Mouse (Mus musculus) brain, embryonic 18.5 days (tissue): ENCODE data around the gene Syngap1.

ENCODE experiments used
- DNase-seq: peaks from one replicate; pipeline ENCODE4 v3.0.0-alpha.2; 2012; ENCODE audit warnings: low read depth, low spot score

Syngap1 gene

GRCm38 (mm10) chr17:26994410-26994809 lies 53.4 kb downstream of the Syngap1 start:
- DNase-seq: no peak

DNA sequence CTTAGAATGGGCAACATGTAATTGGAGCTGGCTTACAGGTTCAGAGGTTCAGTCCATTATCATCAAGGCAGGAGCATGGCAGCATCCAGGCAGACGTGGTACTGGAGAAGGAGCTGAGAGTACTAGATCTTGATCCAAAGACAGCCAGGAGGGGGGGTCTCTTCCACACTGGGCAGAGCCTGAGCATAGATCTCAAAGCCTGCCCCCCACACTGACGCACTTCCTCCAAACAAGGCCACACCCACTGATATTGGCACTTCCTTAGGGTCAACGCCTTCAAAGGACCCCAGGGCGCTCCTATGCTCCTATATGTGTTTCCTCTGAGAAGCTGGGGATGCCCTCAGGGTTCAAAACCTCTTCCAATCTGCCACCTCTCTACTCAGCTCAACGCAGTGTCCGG lies 54.0 kb downstream of the Syngap1 start:
- DNase-seq: no peak

- DNase-seq: no peak
Measured at GRCm38 (mm10) chr17:26995562-26995961, 54.5 kb downstream of the Syngap1 start.

- DNase-seq: no peak
Measured at GRCm38 (mm10) chr17:26997661-26998060, 56.6 kb downstream of the Syngap1 start.

DNA sequence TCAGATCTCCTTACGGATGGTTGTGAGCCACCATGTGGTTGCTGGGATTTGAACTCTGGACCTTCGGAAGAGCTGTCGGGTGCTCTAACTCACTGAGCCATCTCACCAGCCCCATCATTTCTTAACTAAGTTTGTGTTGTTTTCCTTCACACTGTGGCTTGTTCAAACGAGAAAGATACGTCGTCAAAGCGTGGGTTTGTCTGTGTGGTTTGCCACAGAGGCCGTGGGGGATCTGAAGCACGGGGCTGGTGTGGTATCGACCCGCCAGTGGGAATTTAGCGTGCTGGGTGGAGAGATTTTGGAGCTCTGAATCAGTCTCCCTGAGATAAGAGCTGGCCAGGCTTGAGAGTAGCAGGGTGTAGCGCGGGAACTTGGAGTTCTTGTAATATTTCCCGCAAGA lies 57.2 kb downstream of the Syngap1 start:
- DNase-seq: no peak

DNA sequence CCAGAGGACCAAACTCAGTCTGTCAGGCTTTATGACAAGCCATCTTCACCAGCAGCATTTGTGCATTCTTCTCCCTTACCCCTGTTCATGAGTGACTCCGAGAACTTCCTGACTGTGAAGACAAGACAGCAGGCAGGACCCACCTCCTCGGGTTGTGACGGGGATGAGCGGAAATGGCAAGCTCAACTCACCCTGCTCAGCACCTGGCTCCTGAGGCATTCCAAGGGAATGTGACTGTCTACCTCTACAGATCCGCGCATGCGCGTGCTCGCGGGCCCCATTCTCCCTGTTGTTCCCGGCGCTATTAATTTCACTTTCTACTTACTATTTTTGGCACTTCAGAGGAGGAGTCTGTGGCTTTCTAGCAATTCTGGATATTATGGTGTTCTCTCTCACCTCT lies 58.9 kb downstream of the Syngap1 start:
- DNase-seq: no peak

DNA sequence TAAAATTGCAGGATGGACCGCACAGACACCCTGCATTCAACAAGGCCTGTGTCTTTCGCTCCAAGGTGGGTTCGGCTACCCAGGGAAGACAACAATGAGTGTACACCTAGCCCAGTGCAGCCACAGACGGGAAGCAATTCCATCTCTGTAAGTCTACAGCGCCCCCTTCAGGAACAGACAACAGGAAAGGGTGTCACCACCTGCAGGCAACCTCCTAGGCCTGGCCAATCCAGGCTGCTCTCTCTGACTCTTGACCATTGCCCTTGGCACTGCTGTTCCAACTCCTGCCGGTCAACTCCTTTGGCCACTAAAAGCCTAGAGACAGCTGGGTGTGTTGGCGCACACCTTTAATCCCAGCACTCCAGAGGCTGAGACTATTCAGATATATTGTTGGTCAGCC lies 60.1 kb downstream of the Syngap1 start:
- no peak for DNase-seq

- no peak for DNase-seq
Measured at GRCm38 (mm10) chr17:27001889-27002288, 60.8 kb downstream of the Syngap1 start.

DNA sequence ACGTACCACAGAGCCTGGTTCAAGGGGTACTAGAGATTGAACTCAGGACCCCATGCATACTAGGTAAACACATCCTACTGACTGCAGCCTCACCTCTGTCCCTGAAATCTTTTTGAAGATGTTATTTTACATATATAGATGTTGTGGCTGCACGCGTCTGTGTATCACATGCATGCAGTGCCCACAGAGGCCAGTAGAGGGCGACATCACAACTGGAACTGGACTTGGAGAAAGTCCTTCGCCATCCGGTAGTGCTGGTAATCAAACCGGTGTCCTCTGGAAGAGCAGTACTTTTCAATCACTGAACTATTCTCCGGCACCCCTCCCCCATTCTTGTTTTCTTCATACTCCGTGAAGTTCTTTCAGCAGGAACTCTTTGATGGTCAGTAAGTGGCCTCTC lies 63.4 kb downstream of the Syngap1 start:
- no peak for DNase-seq

DNA sequence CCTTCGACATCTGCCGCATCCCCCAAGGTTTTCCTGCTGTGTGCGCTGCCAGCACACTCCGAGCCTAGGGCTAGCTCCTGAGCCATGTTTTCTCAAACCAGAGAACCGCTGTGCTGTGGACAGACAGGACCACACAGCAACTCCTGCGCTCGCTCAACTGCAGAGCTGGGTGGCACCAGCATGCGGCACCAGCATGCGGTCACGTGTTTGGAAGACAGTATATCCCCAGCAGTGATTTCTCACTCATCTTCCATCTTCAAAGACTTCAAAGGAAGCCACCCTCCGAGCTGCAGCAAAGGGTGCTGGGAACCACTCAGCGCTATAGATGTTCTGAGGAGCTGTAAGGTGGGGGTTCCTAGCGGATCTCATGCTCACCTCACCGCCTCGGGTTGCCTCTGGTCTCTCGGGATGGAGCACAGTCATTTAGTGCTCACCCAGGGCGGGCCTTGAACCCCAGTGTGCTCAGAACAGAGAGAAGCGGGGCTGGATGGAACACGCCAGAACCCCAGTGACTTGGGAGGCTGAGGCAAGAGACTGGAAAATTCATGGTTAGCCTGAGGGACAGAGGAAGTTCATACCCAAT lies 63.9 kb downstream of the Syngap1 start:
- no peak for DNase-seq

GRCm38 (mm10) chr17:27005644-27006043 lies 64.6 kb downstream of the Syngap1 start:
- no peak for DNase-seq

DNA sequence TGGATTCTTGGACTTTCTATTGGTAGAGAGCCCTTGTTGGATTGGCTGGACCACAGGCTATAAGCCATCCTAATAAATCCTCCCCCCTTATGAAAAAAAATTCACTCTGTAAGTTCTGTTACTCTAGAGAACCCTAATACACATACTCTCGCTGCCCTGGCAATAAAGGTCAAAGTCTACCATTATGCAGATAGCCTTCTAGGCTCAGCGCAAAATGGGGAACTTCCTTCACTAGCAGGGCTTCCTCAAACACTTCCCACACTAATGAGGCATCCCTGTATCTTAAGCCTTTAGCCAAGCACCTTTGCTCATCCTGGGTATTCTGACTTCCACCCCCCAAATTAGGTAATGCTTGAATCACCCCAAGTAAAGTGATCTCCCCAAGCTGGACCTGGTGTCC lies 67.2 kb downstream of the Syngap1 start:
- no peak for DNase-seq

DNA sequence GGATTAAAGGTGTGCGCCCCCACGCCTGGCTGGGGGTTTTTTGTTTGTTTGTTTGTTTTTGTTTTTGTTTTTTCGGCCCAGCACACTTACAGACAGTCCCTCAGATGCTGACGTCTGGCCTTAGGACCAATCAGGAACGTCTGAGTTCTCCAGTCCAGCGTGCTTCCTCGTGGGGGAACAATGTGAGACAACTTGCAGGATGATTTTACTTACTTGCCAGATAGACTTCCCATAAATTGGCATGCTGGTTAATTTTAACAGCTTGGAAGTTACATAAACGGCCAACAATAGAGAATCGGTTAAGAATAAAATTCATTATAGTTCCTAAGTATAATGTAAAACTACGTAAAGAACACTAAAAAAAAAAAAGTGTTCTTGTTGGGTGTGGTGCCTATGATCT lies 70.1 kb downstream of the Syngap1 start:
- DNase-seq: no peak

- DNase-seq: no peak
Measured at GRCm38 (mm10) chr17:27011998-27012672, 71.1 kb downstream of the Syngap1 start.

- DNase-seq: no peak
Measured at GRCm38 (mm10) chr17:27012909-27013308, 71.9 kb downstream of the Syngap1 start.

DNA sequence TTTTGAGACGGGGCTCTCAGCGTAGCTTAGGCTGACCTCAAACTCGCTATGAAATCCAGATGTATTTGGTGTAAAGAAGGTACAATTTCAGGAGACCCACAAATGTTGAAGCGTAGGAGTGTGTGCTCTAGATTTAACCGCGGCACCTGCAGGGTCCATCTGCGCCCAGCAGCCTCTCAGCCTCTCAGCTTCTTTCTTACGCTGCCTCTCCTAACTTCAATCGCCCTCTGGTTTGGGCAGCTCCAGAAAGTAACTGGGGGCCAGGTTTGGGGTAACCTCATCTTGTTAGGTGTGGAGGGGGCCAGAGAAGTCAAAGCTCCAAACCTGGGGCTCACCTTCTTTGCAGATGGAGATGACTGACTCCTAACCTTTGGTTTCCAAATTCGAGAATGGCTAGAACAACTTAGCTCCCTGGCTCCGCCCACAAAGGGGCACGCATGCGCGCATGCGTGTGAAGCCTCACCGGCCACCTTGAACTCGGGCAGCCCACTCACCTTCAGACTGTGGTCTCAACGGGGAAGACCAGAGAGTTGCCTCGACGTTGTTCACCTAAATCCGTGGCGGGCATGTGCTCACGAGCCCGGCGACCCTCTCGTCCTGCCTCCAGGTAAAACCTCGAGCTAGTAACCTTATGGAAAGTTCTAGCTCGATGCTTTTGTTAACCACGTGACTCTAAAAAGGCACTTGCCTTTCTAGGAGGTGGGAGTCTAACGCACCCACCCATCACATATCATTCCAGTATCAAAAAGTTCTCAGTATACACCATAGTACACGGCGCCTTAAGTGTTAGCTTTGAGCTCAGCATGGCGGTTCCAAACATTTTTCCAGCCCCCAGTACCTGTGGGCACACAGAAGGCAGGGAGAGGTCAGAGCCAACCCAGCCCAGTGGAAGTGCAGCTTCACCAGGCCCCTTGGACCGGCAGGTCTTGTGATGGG lies 76.8 kb downstream of the Syngap1 start:
- DNase-seq: peak; percentile 69

DNA sequence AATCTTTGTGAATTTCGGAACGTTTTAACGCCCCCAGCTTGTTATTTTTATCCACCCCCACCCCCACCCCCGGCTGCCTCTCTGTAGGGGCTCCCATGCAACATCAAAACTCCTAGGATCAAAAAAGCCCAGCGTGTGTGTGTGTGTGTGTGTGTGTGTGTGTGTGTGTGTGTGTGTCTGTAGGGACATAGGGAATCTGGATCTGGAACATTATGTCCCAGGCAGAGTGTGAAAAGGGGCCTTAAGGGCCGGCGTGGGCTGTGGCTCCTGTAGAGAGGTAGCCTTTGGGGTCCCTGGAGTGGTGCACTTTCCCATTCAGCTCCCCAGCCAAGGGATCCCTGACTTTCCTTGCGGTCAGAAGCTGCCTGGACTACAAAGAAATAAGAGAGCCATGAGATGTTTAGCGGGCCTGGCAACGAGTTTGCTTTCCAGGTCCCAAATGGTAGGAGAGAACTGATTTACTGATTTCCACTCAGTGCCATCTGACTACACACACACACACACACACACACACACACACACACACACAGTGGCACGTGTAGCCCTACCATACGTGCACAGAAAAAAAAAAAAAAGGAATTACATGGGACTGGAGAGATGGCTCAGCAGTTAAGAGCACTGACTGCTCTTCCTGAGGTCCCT lies 77.6 kb downstream of the Syngap1 start:
- no peak for DNase-seq

GRCm38 (mm10) chr17:27021076-27021475 lies 80.0 kb downstream of the Syngap1 start:
- DNase-seq: no peak

DNA sequence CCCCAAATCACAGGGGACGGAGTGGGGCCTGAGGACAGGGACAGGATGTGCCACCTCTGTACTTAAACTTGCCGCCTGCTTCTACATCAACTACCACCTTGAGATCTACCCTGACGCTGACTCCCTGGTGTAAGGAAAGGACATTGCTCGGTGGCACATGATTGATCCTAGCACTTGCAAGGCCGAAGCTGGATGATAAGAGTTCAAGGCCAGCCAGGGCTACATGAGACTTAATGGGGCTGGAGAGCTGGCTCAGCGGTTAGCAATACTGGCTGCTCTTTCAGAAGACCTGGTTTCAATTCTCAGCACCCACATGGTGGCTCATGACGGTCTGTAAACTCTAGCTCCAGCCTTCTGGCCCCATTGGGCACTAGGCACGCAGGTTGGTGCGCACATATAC lies 80.7 kb downstream of the Syngap1 start:
- DNase-seq: no peak
